Mouse (Mus musculus): ENCODE results near the gene Akap2.

The Akap2 gene

GRCm38 (mm10) chr4:57717354-57717753 lies at the start of gene Akap2:
Akap2 (plus strand) TSS chr4:57717657.
- no peak for DNase-seq (ENCODE audit: low spot score)

- no peak for DNase-seq (ENCODE audit: low spot score)
Observed at GRCm38 (mm10) chr4:57670813-57671469, 46.5 kb upstream of the Akap2 start.

GRCm38 (mm10) chr4:57672541-57672940 lies 44.9 kb upstream of the Akap2 start:
- no peak for DNase-seq (ENCODE audit: low spot score)

GRCm38 (mm10) chr4:57672996-57673906 lies 44.2 kb upstream of the Akap2 start:
- peak; percentile 83 for DNase-seq (ENCODE audit: low spot score)

- no peak for DNase-seq (ENCODE audit: low spot score)
Observed at GRCm38 (mm10) chr4:57674351-57674750, 43.1 kb upstream of the Akap2 start.

- peak; percentile 48 for DNase-seq (ENCODE audit: low spot score)
Observed at GRCm38 (mm10) chr4:57675387-57675786, 42.1 kb upstream of the Akap2 start.

- no peak for DNase-seq (ENCODE audit: low spot score)
Observed at GRCm38 (mm10) chr4:57677916-57678315, 39.5 kb upstream of the Akap2 start.

GRCm38 (mm10) chr4:57678991-57679457 lies 38.4 kb upstream of the Akap2 start:
- no peak for DNase-seq (ENCODE audit: low spot score)

- no peak for DNase-seq (ENCODE audit: low spot score)
Observed at GRCm38 (mm10) chr4:57680186-57680585, 37.3 kb upstream of the Akap2 start.

- DNase-seq (ENCODE audit: low spot score) = peak; percentile 64
Observed at GRCm38 (mm10) chr4:57681511-57681910, 35.9 kb upstream of the Akap2 start.

- no peak for DNase-seq (ENCODE audit: low spot score)
Observed at GRCm38 (mm10) chr4:57682341-57682740, 35.1 kb upstream of the Akap2 start.

GRCm38 (mm10) chr4:57682944-57683343 lies 34.5 kb upstream of the Akap2 start:
- DNase-seq (ENCODE audit: low spot score) = no peak

GRCm38 (mm10) chr4:57684676-57685215 lies 32.7 kb upstream of the Akap2 start:
- no peak for DNase-seq (ENCODE audit: low spot score)

GRCm38 (mm10) chr4:57686736-57687135 lies 30.7 kb upstream of the Akap2 start:
- DNase-seq (ENCODE audit: low spot score) = no peak

GRCm38 (mm10) chr4:57687583-57687982 lies 29.9 kb upstream of the Akap2 start:
- no peak for DNase-seq (ENCODE audit: low spot score)

GRCm38 (mm10) chr4:57688131-57688530 lies 29.3 kb upstream of the Akap2 start:
- no peak for DNase-seq (ENCODE audit: low spot score)

GRCm38 (mm10) chr4:57690001-57690400 lies 27.5 kb upstream of the Akap2 start:
- no peak for DNase-seq (ENCODE audit: low spot score)

- DNase-seq (ENCODE audit: low spot score) = no peak
Observed at GRCm38 (mm10) chr4:57690805-57691204, 26.7 kb upstream of the Akap2 start.

- DNase-seq (ENCODE audit: low spot score) = no peak
Observed at GRCm38 (mm10) chr4:57694356-57695136, 22.9 kb upstream of the Akap2 start.

GRCm38 (mm10) chr4:57696955-57697354 lies 20.5 kb upstream of the Akap2 start:
- DNase-seq (ENCODE audit: low spot score) = no peak

GRCm38 (mm10) chr4:57697918-57698611 lies 19.4 kb upstream of the Akap2 start:
- no peak for DNase-seq (ENCODE audit: low spot score)
